Mouse (Mus musculus) limb, embryonic 14.5 days (tissue): ENCODE results near the gene Tpmt. TPM values are rescaled to one million over a fixed set of nuclear protein-coding genes. Genes with fewer than 3 reads are reported as not detected.

Experiments used
- ATAC-seq: fragments of 200-750 bp; cut with Nextera tagmentation; 2 replicates; pipeline ENCODE4 v1.8.0; 2017; ENCODE audit warnings: low read depth, moderate number of reproducible peaks, moderate TSS enrichment; ENCODE audit not compliant: low FRiP score
- DNase-seq: peaks from one replicate; pipeline ENCODE4 v3.0.0-alpha.2; 2015; ENCODE audit warnings: low spot score
- H3K27ac ChIP-seq: fragments of 300-500 bp; sonication (generic); replicated peaks from 2 replicates; pipeline ENCODE4 v1.5.1; 2014; ENCODE audit warnings: low read depth, mild to moderate bottlenecking, low read length, moderate library complexity, mixed read lengths
- H3K27me3 ChIP-seq: fragments of 300-500 bp; sonication (generic); 2 replicates; pipeline ENCODE4 v1.6.1; 2014; ENCODE audit warnings: low read length, mixed read lengths; ENCODE audit not compliant: control insufficient read depth, insufficient read depth
- H3K36me3 ChIP-seq: fragments of 300-500 bp; sonication (generic); 2 replicates; pipeline ENCODE4 v1.6.1; 2014; ENCODE audit warnings: mild to moderate bottlenecking, low read length, moderate library complexity, mixed read lengths; ENCODE audit not compliant: control insufficient read depth, insufficient read depth
- H3K4me1 ChIP-seq: fragments of 300-500 bp; sonication (generic); 2 replicates; pipeline ENCODE4 v1.6.1; 2014; ENCODE audit warnings: antibody characterized with exemption, low read length, mixed read lengths; ENCODE audit not compliant: control insufficient read depth, insufficient read depth
- H3K4me2 ChIP-seq: fragments of 300-500 bp; sonication (generic); replicated peaks from 2 replicates; pipeline ENCODE4 v1.6.1; 2014; ENCODE audit warnings: low read depth, mild to moderate bottlenecking, low read length, moderate library complexity; ENCODE audit not compliant: severe bottlenecking
- H3K4me3 ChIP-seq: fragments of 300-500 bp; sonication (generic); replicated peaks from 2 replicates; pipeline ENCODE4 v1.5.1; 2014; ENCODE audit warnings: low read length
- H3K9ac ChIP-seq: fragments of 300-500 bp; sonication (generic); 2 replicates; pipeline ENCODE4 v1.6.1; 2014; ENCODE audit warnings: mild to moderate bottlenecking, low read depth, low read length, moderate library complexity; ENCODE audit not compliant: severe bottlenecking
- H3K9me3 ChIP-seq: fragments of 300-500 bp; sonication (generic); 2 replicates; pipeline ENCODE4 v1.6.1; 2016; ENCODE audit warnings: low read length; ENCODE audit not compliant: control insufficient read depth
- POLR2A ChIP-seq: fragments of 200-500 bp; IDR thresholded peaks from 2 replicates; pipeline ENCODE4 v1.8.0; 2012; ENCODE audit warnings: inconsistent platforms, mild to moderate bottlenecking, moderate library complexity, borderline replicate concordance; ENCODE audit not compliant: insufficient read depth, insufficient read length; ENCODE audit errors: extremely low read depth
- WGBS: fragments of 180-500 bp; shearing (Covaris S2); extraction: QIAGEN DNeasy Blood & Tissue Kit; methylation state at CpG from one replicate; pipeline ENCODE4 v1.1.7; 2014; 5-methylcytosine and 5-hydroxymethylcytosine counted together
- polyA plus RNA-seq, 2 experiments: library from polyadenylated mRNA; depleted of rRNA in 1 of 2; stranded (reverse) in 1 of 2; unstranded in 1 of 2; fragments of >200 nt; fragmentation: Nextera tagmentation in 1 of 2; extraction: Ambion mirVana in 1 of 2; gene quantifications; 2 replicates each; pipeline versions ENCODE4 v1.2.1 to v1.2.3; 2012 to 2014

Gene Tpmt
- polyA plus RNA-seq, 2 experiments, result 13.0 to 17.3 TPM

DNA sequence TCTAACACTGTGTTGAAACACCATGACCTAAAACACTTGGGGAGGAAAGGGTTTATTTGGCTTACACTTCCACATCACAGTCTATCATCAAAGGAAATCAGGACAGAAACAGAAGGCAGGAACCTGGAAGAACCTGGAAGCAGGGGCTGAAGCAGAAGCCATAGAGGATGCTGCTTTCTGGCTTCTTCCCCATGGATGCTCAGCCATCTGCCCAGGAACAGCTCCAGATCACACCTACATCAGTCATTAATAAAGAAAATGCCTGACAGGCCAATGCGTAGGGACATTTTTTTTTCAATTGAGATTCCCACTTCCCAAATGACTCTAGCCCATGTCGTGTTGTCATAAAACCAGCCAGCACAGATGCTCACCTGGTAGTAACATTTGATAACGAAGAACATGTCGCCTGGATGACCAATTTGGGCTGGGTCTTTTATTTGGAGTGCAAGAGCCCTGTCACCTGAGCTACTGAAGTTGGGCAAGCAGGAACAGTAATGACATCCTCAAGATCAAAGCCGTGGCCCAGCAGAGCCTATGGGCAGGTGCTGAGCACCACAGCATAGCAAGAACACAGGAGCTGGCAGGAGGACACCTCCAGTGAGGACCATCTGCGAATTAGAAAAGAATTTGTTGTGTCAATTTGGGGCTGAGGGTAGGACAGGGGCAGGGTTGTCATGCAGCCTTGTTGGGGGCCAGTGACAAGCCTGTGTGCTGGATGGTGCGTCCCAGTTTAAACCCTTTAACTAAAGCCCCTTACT is 51.8 kb downstream of the Tpmt start:
- DNase-seq (no peak), ATAC-seq (no peak)
- Histone ChIP-seq H3K36me3 (no peaks in the 10 kb centered on the region), H3K4me2 (no peak overlapping the region), H3K4me1 (no peaks in the 10 kb centered on the region), H3K4me3 (no peak overlapping the region), H3K9ac (no peak overlapping the region), H3K27ac (no peak overlapping the region), H3K9me3 (no peaks in the 10 kb centered on the region), H3K27me3 (no peaks in the 10 kb centered on the region)
- 70% methylated on average over 7 of the region's 7 CpGs for WGBS
- TF ChIP-seq POLR2A, result no peak

DNA sequence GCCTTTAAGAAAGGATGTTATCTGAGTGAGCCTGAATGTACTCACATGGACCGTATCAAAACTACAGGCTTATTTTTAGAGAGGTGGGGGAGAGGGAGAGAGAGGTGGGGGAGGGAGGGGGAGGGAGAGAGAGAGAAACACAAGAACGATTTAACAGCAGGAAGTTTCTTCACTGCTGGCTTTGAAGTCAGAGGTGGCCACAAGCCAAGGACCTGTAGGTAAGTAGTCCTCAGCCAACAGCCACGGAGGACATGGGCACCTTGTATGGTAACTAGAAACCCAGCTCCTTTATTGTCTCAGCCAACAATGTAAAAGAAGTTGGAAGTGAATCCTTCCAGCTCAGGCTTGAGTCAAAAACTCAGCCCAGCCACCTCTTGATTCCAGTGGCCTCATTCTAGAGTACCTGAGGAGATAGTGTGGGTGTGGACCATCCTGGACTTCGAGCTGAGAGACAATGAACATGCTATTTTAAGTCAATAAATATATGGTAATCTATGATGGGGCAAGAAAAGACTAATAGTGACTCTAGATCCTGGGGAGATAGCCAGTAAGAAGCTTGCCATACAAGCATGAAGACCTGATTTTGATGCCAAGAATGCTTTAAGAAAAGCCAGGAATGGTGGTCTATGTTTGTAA is 54.0 kb downstream of the Tpmt start:
- Histone ChIP-seq H3K27me3 (no peaks in the 10 kb centered on the region), H3K27ac (no peak overlapping the region), H3K4me3 (no peak overlapping the region), H3K9ac (no peak overlapping the region), H3K4me2 (no peak overlapping the region), H3K4me1 (no peaks in the 10 kb centered on the region), H3K36me3 (no peaks in the 10 kb centered on the region), H3K9me3 (no peaks in the 10 kb centered on the region)
- WGBS, result 28% methylated on average over 4 of the region's 4 CpGs
- ATAC-seq (no peak), DNase-seq (no peak)
- no peak for TF ChIP-seq POLR2A

DNA sequence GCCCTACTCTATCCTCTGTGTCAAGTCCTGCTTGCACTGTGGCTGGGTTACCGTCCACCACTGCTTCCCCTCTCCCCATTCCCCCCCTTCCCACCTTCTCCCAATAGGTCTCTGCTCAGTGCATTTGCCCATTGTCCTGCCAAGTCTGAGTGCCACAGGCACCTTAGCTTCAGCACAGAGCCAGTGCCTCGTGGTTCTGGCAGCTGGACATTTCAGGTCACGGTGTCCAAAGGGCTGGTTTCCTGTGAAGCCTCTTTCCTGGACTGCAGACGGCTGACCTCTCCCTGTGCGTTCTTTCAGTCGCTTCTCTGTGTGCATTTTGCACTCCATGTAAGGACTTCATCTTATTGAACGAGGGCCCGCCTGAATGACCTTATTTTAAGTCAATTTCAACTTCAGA is 56.6 kb downstream of the Tpmt start:
- no peak for DNase-seq
- no peak overlapping the region for H3K27ac ChIP-seq
- WGBS, result 84% methylated on average over 8 of the region's 8 CpGs
- TF ChIP-seq POLR2A, result no peak
- H3K4me1 ChIP-seq, result no peaks in the 10 kb centered on the region
- H3K36me3 ChIP-seq, result no peaks in the 10 kb centered on the region
- no peaks in the 10 kb centered on the region for H3K9me3 ChIP-seq
- no peak for ATAC-seq
- H3K9ac ChIP-seq, result no peak overlapping the region
- H3K4me3 ChIP-seq, result no peak overlapping the region
- no peaks in the 10 kb centered on the region for H3K27me3 ChIP-seq
- H3K4me2 ChIP-seq, result no peak overlapping the region

DNA sequence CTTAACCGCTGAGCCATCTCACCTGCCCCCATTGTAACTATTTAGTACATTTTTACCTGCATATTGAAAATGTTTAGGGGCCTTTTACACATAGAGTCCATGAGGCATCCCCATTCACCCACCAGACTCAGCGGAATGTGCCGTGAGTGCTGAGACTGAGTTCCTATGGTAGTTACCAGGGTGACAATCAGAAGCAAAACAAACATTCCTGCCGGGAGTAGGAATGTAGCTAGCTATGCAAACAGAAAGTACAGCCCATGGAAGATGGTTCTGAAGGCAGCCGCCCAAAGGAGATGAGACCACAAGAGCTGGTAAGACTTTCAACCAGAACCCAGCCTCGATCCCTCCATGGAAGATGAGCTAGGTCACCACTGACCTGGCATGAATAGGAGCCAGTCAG is 58.3 kb downstream of the Tpmt start:
- DNase-seq, result no peak
- ATAC-seq, result no peak
- no peak overlapping the region for H3K9ac ChIP-seq
- no peaks in the 10 kb centered on the region for H3K4me1 ChIP-seq
- no peak for TF ChIP-seq POLR2A
- no peaks in the 10 kb centered on the region for H3K36me3 ChIP-seq
- H3K27ac ChIP-seq, result no peak overlapping the region
- no peaks in the 10 kb centered on the region for H3K9me3 ChIP-seq
- H3K4me2 ChIP-seq, result no peak overlapping the region
- H3K4me3 ChIP-seq, result no peak overlapping the region
- H3K27me3 ChIP-seq, result no peaks in the 10 kb centered on the region
- WGBS, result 81% methylated on average over 6 of the region's 6 CpGs

DNA sequence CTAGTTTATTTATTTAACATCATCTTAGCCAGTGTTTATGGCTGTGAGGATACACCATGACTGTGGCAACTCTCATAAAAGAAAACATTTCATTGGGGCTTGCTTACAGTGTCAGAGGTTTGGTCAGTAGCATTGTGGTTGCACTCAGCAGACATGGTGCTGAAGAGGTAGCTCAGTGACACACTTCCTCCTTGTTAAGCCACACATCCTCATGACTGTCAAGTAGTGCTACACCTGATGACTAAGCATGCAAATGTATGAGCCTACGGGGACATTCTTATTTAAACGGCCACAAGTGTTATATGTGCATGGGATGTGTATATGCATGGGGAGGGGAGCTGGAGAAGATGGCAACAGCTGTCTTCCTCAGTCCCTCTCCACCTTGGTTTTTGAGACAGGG is 60.7 kb downstream of the Tpmt start:
- no peaks in the 10 kb centered on the region for H3K9me3 ChIP-seq
- TF ChIP-seq POLR2A, result no peak
- WGBS, result 93% methylated on average over 2 of the region's 2 CpGs

More for the DNA sequence above, 60.7 kb downstream of the Tpmt start:
- DNase-seq (no peak), ATAC-seq (no peak)
- peaks cover 2% of the 10 kb centered on the region; the same call in 1 of the 2 replicates for H3K4me1 ChIP-seq
- no peaks in the 10 kb centered on the region for H3K36me3 ChIP-seq
- H3K9ac ChIP-seq, result no peak overlapping the region
- H3K27me3 ChIP-seq, result no peaks in the 10 kb centered on the region
- H3K27ac ChIP-seq, result no peak overlapping the region
- H3K4me3 ChIP-seq, result no peak overlapping the region
- no peak overlapping the region for H3K4me2 ChIP-seq
